Mouse (Mus musculus) heart, postnatal 0 days (tissue): ENCODE data around the gene Tpm1.

Experiments used
- CTCF ChIP-seq: IDR thresholded peaks from 2 replicates; pipeline ENCODE4 v1.5.1; 2016; ENCODE audit warnings: antibody characterized with exemption, control low read depth, low read depth
- EP300 ChIP-seq: IDR thresholded peaks from 2 replicates; pipeline ENCODE4 v1.6.1; 2016; ENCODE audit warnings: antibody characterized with exemption, low read depth

- TF ChIP-seq CTCF (no peak), EP300 (no peak)
Measured at GRCm38 (mm10) chr9:66982085-66982484, 67.1 kb downstream of the Tpm1 start.
